Mouse (Mus musculus) embryonic fibroblast, embryonic 13.5 days (primary cell): Measurements from ENCODE around the gene Tcf20.

Experiments
- CTCF ChIP-seq: IDR thresholded peaks from 2 replicates; pipeline ENCODE4 v1.5.1; 2011; ENCODE audit warnings: mild to moderate bottlenecking, control low read depth, low read length, moderate library complexity, borderline replicate concordance; ENCODE audit not compliant: insufficient read depth
- POLR2A ChIP-seq: IDR thresholded peaks from 2 replicates; pipeline ENCODE4 v1.6.1; 2011; ENCODE audit warnings: low read depth, mild to moderate bottlenecking, control low read depth, low read length, moderate library complexity

- TF ChIP-seq CTCF (no peak), POLR2A (no peak)
Measured at GRCm38 (mm10) chr15:82983416-82984026, 4.2 kb downstream of the Tcf20 start.
